Mouse (Mus musculus): ENCODE measurements around the gene Cacnb1. TPM values are rescaled to one million over a fixed set of nuclear protein-coding genes. Genes with fewer than 3 reads are reported as not detected.

Cacnb1 gene
- polyA plus RNA-seq, 1 experiment from 2014 or later: 5.1 TPM

DNA sequence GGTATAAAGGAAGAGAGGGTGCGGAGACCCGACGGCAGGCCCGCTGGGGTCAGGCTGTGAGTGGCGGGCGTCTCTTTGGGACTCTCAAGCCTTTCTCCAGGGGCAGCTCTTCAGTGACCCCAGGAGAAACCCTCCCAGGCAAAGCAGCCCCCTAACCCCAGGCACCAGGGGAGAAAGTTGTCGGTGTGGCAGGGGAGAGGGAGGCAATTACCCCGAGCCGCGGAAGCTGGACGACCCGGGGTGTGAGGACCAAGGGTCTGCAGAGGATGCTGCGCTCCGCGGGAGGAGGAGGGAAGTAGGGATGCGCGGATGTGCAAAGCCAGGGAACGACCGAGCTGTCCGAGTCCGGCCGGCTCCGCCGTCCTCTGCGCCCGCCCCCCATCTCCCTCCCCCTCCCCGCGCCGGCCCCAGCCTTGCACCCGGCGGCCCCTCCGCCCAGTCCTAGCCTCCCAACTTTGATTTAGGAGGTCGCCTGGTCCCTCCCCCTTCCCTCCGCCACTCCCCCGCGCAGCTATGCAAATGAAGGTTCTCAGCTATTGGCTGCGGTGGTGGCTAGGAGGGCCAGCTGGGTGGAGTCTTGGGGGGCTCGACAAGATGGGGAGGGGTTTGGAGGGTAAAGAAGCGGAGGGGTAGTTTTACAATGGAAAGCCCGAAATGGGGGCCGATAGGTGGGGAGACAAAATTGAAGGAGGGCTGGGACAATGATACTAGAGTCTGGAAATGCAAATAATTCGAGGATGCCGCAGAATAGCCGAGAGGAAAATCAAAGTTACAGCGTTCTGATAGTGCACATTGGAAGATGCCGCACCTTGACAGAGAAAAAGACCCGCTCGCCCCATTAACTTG is 30.4 kb upstream of the Cacnb1 start, which contains the start of gene Stac2:
Stac2 (minus strand) TSS at position 474 of the 846 bp plus-strand sequence.
- Histone ChIP-seq H3K9ac (ENCODE audit: low read depth, low read length) (peak within 1 kb of the TSS; percentile 53), H3K4me1 (ENCODE audit: control insufficient read depth, insufficient read depth, low read length) (peaks cover 9% of the 10 kb centered on the region), H3K27me3 (replicated peaks; ENCODE audit: control insufficient read depth, insufficient read depth, low read length) (peaks cover 37% of the 10 kb centered on the region)

DNA sequence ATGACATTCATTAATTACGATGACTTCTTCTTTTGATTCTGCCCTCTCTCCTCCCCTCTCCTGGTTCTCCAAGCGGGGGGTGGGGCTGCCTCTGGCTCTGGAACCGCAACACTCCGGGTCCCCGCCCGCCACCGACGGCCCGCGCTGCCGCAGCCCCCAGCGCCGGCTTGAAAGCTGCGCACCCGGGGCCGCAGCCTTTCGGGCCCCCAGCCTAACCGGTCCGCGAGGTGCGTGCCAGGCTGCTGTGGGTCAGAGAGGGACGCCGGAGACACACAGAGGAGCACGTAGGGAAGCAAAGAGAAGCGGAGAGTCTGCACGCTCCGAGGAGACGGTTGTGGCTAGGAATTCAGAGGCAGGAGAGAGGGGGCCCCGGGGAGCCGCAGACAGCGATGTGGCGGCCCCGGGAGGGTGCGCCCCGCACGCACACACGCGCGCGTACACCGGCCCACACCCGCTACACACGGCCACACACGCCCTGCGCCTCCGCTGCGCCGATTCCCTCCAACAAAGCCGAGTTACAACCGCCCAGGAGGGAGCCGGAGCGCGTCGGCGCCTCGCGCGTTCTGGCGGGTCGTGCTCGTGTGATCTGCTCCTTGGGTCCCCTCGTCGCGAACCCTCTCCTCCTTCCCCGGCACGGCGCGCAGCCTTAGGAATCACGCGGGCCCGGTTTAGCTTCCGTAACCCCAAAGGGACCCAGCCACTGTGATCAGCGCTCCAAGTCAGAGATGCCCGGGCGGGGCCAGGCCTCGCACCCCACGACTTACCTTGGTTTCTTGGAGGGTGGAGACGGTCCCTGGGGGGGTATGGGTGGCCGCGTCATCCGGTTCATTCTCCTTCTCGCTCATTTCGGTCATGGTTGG is 29.5 kb upstream of the Cacnb1 start:
- under 1% methylated on average over 79 of the region's 83 CpGs for WGBS
- Histone ChIP-seq H3K4me2 (ENCODE audit: low read depth, low read length) (peak overlapping the region; percentile 74), H3K27me3 (replicated peaks; ENCODE audit: control insufficient read depth, insufficient read depth, low read length) (peaks cover 45% of the 10 kb centered on the region), H3K36me3 (ENCODE audit: control insufficient read depth, insufficient read depth, low read length) (no peaks in the 10 kb centered on the region), H3K9ac (ENCODE audit: low read depth, low read length) (peak overlapping the region; percentile 53), H3K4me1 (ENCODE audit: control insufficient read depth, insufficient read depth, low read length) (peaks cover 9% of the 10 kb centered on the region), H3K9me3 (ENCODE audit: control insufficient read depth, low read length) (no peaks in the 10 kb centered on the region), H3K27ac (ENCODE audit: low read length) (no peak overlapping the region), H3K4me3 (ENCODE audit: low read length) (peak overlapping the region; percentile 52)
- peak; percentile 34 for ATAC-seq

More for the DNA sequence above, 30.4 kb upstream of the Cacnb1 start, which contains the start of gene Stac2:
- Histone ChIP-seq H3K9me3 (ENCODE audit: control insufficient read depth, low read length) (no peaks in the 10 kb centered on the region), H3K27ac (ENCODE audit: low read length) (no peak within 1 kb of the TSS), H3K36me3 (ENCODE audit: control insufficient read depth, insufficient read depth, low read length) (no peaks in the 10 kb centered on the region), H3K4me2 (ENCODE audit: low read depth, low read length) (peak within 1 kb of the TSS; percentile 74), H3K4me3 (ENCODE audit: low read length) (peak within 1 kb of the TSS; percentile 52)
- whole genome bisulfite sequencing: 2% methylated on average over 36 of the region's 48 CpGs
- peak; percentile 85 for ATAC-seq

DNA sequence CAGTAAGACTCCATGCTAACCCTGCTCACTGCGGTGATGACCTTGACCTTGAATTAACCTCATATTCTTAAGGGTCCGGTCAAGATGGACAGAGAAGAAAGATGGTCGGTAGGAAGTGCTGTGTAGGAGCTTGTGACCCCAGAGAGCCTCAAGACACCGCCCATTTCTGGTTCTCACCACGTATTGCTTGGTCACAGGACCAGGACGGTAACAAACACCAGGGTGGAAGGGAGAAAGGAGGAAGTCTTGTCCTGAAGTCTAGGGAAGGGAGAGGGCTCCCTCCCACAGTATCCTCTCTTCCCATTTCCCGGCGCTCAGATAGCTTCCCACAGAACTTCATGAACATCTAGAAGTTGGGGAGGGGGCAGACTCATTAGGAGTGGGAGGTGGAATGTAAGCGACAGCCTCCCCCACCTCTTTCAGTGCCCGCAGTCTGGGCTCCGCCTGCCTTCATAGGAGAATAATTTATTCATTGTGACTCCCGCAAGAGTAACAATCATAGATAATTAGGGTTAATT is 28.8 kb upstream of the Cacnb1 start:
- H3K4me3 ChIP-seq (ENCODE audit: low read length): peak overlapping the region; percentile 52; the same call in 1 of the 2 replicates
- H3K9ac ChIP-seq (ENCODE audit: low read depth, low read length): no peak overlapping the region
- peak overlapping the region; percentile 74; the same call in 1 of the 2 replicates for H3K4me2 ChIP-seq (ENCODE audit: low read depth, low read length)
- H3K4me1 ChIP-seq (ENCODE audit: control insufficient read depth, insufficient read depth, low read length): peaks cover 9% of the 10 kb centered on the region
- peaks cover 45% of the 10 kb centered on the region for H3K27me3 ChIP-seq (replicated peaks; ENCODE audit: control insufficient read depth, insufficient read depth, low read length)
- no peak overlapping the region for H3K27ac ChIP-seq (ENCODE audit: low read length)
- no peaks in the 10 kb centered on the region for H3K9me3 ChIP-seq (ENCODE audit: control insufficient read depth, low read length)
- ATAC-seq: no peak
- no peaks in the 10 kb centered on the region for H3K36me3 ChIP-seq (ENCODE audit: control insufficient read depth, insufficient read depth, low read length)
- WGBS: 6% methylated on average over 12 of the region's 12 CpGs

DNA sequence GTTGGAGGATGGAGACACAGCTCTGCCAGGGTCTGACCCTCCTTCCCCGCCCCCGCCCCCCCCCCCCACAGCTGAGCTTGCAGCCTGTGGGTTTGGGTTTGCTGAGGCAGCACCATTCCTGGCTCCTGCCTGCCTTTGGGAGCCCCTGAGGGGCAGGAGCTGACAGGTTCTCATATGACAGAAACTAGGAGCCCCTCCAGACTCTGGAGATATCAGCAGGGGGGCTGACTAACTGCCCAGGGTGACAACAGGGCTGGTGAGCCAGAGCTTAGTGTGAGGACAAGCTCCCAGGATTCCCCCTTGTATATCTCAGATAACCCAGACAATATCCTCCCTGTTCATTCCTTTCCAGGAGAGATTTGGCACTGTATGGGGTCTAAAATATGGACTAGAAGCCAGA is 28.1 kb upstream of the Cacnb1 start:
- no peak overlapping the region for H3K4me2 ChIP-seq (ENCODE audit: low read depth, low read length)

DNA sequence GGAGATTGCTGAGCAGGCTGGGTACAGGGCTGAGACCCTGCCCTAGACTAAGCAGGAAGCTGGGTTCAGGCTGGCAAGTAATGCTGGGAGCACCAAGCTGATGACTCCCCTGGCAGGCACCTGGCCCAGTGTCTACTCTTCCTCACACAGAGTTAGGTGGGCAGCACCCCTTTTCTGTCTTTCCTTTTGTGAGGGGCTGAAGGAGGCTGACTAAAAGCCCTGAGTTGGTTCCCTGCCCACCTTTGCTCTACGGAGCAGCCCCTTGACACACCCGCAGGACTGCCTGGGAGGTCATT is 27.6 kb upstream of the Cacnb1 start:
- Histone ChIP-seq H3K4me3 (ENCODE audit: low read length) (no peak overlapping the region), H3K27me3 (replicated peaks; ENCODE audit: control insufficient read depth, insufficient read depth, low read length) (peaks cover 45% of the 10 kb centered on the region), H3K4me1 (ENCODE audit: control insufficient read depth, insufficient read depth, low read length) (peaks cover 9% of the 10 kb centered on the region), H3K9me3 (ENCODE audit: control insufficient read depth, low read length) (no peaks in the 10 kb centered on the region), H3K27ac (ENCODE audit: low read length) (no peak overlapping the region), H3K4me2 (ENCODE audit: low read depth, low read length) (no peak overlapping the region), H3K9ac (ENCODE audit: low read depth, low read length) (no peak overlapping the region), H3K36me3 (ENCODE audit: control insufficient read depth, insufficient read depth, low read length) (no peaks in the 10 kb centered on the region)
- no peak for ATAC-seq
- 43% methylated on average over 2 of the region's 2 CpGs for WGBS

More for the DNA sequence above, 28.1 kb upstream of the Cacnb1 start:
- no peak for ATAC-seq
- WGBS: 20% methylated on average over 2 of the region's 2 CpGs
- no peak overlapping the region for H3K27ac ChIP-seq (ENCODE audit: low read length)
- H3K9ac ChIP-seq (ENCODE audit: low read depth, low read length): no peak overlapping the region
- H3K27me3 ChIP-seq (replicated peaks; ENCODE audit: control insufficient read depth, insufficient read depth, low read length): peaks cover 45% of the 10 kb centered on the region
- H3K9me3 ChIP-seq (ENCODE audit: control insufficient read depth, low read length): no peaks in the 10 kb centered on the region
- no peaks in the 10 kb centered on the region for H3K36me3 ChIP-seq (ENCODE audit: control insufficient read depth, insufficient read depth, low read length)
- H3K4me3 ChIP-seq (ENCODE audit: low read length): no peak overlapping the region
- H3K4me1 ChIP-seq (ENCODE audit: control insufficient read depth, insufficient read depth, low read length): peaks cover 9% of the 10 kb centered on the region

DNA sequence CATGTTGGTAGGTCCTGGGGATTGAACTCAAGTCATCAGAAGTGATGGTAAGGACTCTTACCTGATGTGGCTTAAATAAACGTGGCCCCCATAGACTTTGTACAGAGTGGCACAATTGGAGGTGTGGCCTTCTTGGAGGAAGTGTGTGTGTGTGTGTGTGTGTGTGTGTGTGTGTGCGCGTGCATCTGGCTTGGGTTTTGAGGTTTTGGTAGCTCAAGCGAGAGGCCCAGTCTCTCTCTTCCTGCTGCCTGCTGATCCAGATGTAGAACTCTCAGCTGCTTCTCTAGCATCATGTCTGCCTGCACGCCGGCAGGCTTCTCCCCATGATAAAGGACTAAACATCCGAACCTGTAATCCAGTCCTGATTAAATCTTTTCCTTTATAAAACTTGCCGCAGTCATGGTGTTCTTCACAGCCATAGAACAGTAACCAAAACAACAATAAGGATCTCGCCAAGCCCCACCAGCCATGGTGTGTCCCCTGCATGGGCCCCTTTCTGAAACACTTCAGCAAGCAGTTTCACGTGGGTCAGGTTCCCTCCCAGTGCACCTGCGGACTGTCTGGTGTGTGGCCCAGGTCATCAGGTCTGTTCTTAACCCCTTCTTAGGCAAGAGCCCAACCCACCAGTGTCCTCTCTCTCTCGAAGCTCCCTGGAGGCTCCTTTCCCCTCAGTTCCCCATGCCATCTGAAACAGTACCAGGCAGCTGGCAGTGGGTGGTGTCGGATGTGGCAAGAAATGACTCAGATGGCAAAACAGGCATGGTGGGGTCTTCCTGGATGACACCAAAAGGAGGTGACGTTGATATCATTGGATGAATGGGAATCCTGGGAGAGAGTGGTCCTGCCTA is 27.1 kb upstream of the Cacnb1 start:
- peaks cover 42% of the 10 kb centered on the region for H3K27me3 ChIP-seq (replicated peaks; ENCODE audit: control insufficient read depth, insufficient read depth, low read length)
- H3K4me1 ChIP-seq (ENCODE audit: control insufficient read depth, insufficient read depth, low read length): peaks cover 9% of the 10 kb centered on the region
- H3K4me3 ChIP-seq (ENCODE audit: low read length): no peak overlapping the region
- ATAC-seq: no peak
- no peaks in the 10 kb centered on the region for H3K36me3 ChIP-seq (ENCODE audit: control insufficient read depth, insufficient read depth, low read length)
- H3K9ac ChIP-seq (ENCODE audit: low read depth, low read length): no peak overlapping the region
- 58% methylated on average over 14 of the region's 14 CpGs for WGBS
- H3K9me3 ChIP-seq (ENCODE audit: control insufficient read depth, low read length): no peaks in the 10 kb centered on the region
- H3K4me2 ChIP-seq (ENCODE audit: low read depth, low read length): no peak overlapping the region
- H3K27ac ChIP-seq (ENCODE audit: low read length): no peak overlapping the region

DNA sequence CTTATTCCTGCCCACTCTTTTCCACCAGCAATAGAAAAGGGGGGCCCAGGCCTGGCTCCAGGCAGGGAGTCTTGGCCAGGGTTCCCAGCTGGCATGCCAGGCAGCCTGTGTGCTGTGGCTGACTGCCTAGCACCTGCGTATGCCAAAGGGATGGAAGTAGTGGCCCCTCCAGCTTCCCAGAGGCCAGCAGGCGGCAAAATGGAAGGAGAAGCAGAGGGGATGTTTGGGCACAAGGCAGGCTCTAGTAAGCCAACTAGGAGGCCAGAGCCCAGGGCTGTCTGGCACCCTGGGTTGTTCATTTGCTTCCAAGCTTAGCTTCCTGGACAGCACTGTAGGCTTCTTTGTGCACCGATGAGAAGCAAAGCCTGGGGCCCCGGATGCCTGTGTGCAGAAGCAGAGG is 24.9 kb upstream of the Cacnb1 start:
- Histone ChIP-seq H3K9ac (ENCODE audit: low read depth, low read length) (no peak overlapping the region), H3K4me2 (ENCODE audit: low read depth, low read length) (no peak overlapping the region), H3K4me3 (ENCODE audit: low read length) (no peak overlapping the region), H3K27me3 (replicated peaks; ENCODE audit: control insufficient read depth, insufficient read depth, low read length) (peaks cover 33% of the 10 kb centered on the region), H3K27ac (ENCODE audit: low read length) (no peak overlapping the region), H3K9me3 (ENCODE audit: control insufficient read depth, low read length) (no peaks in the 10 kb centered on the region), H3K4me1 (ENCODE audit: control insufficient read depth, insufficient read depth, low read length) (peaks cover 8% of the 10 kb centered on the region), H3K36me3 (ENCODE audit: control insufficient read depth, insufficient read depth, low read length) (no peaks in the 10 kb centered on the region)
- ATAC-seq: no peak
- 79% methylated on average over 4 of the region's 4 CpGs for WGBS

DNA sequence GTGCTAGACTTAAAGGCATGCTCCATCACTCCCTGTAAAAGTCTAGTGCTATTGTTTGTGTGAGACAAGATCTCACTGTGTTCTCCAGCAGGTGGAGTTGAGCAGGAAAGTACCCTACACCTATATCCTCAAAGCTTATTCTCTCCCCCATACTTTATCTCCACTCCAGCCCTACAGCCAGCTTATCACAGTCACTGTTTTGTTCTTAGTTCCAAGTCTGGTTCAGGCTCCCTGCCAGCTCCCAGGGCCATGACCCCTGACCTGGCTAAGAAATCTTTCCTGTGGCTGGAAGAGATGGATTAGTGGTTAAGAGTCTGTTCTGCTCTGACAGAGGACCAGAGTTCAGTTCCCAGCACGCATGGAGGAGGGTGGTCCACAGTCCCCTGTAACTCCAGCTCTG is 23.6 kb upstream of the Cacnb1 start:
- no peaks in the 10 kb centered on the region for H3K36me3 ChIP-seq (ENCODE audit: control insufficient read depth, insufficient read depth, low read length)
- WGBS: 80% methylated on average over 1 of the region's 1 CpGs
- no peaks in the 10 kb centered on the region for H3K4me1 ChIP-seq (ENCODE audit: control insufficient read depth, insufficient read depth, low read length)
- H3K4me3 ChIP-seq (ENCODE audit: low read length): no peak overlapping the region
- H3K27ac ChIP-seq (ENCODE audit: low read length): no peak overlapping the region
- no peak overlapping the region for H3K9ac ChIP-seq (ENCODE audit: low read depth, low read length)
- H3K9me3 ChIP-seq (ENCODE audit: control insufficient read depth, low read length): no peaks in the 10 kb centered on the region
- no peak for ATAC-seq
- peaks cover 20% of the 10 kb centered on the region for H3K27me3 ChIP-seq (replicated peaks; ENCODE audit: control insufficient read depth, insufficient read depth, low read length)
- H3K4me2 ChIP-seq (ENCODE audit: low read depth, low read length): no peak overlapping the region
